Mouse (Mus musculus): Measurements from ENCODE around the gene Hoxb6.

- TF ChIP-seq POLR2A (IDR thresholded peaks at IDR 0.05; ENCODE audit: borderline replicate concordance, control insufficient read depth, low read depth, low read length) (no peak), CTCF (IDR thresholded peaks at IDR 0.05; ENCODE audit: control insufficient read depth, insufficient read depth, low read length) (no peak)
These were observed 48.6 kb downstream of the Hoxb6 start for GRCm38 (mm10) chr11:96340698-96341365.
